Mouse (Mus musculus) limb, embryonic 14.5 days (tissue): ENCODE measurements around the gene Arhgef10l. TPM values are rescaled to one million over a fixed set of nuclear protein-coding genes. Genes with fewer than 3 reads are reported as not detected.

Experiments
- ATAC-seq: fragments of 200-750 bp; cut with Nextera tagmentation; 2 replicates; pipeline ENCODE4 v1.8.0; 2017; ENCODE audit warnings: low read depth, moderate number of reproducible peaks, moderate TSS enrichment; ENCODE audit not compliant: low FRiP score
- DNase-seq: peaks from one replicate; pipeline ENCODE4 v3.0.0-alpha.2; 2015; ENCODE audit warnings: low spot score
- H3K27ac ChIP-seq: fragments of 300-500 bp; sonication (generic); replicated peaks from 2 replicates; pipeline ENCODE4 v1.5.1; 2014; ENCODE audit warnings: low read depth, mild to moderate bottlenecking, low read length, moderate library complexity, mixed read lengths
- H3K27me3 ChIP-seq: fragments of 300-500 bp; sonication (generic); 2 replicates; pipeline ENCODE4 v1.6.1; 2014; ENCODE audit warnings: low read length, mixed read lengths; ENCODE audit not compliant: control insufficient read depth, insufficient read depth
- H3K36me3 ChIP-seq: fragments of 300-500 bp; sonication (generic); 2 replicates; pipeline ENCODE4 v1.6.1; 2014; ENCODE audit warnings: mild to moderate bottlenecking, low read length, moderate library complexity, mixed read lengths; ENCODE audit not compliant: control insufficient read depth, insufficient read depth
- H3K4me1 ChIP-seq: fragments of 300-500 bp; sonication (generic); 2 replicates; pipeline ENCODE4 v1.6.1; 2014; ENCODE audit warnings: antibody characterized with exemption, low read length, mixed read lengths; ENCODE audit not compliant: control insufficient read depth, insufficient read depth
- H3K4me2 ChIP-seq: fragments of 300-500 bp; sonication (generic); replicated peaks from 2 replicates; pipeline ENCODE4 v1.6.1; 2014; ENCODE audit warnings: low read depth, mild to moderate bottlenecking, low read length, moderate library complexity; ENCODE audit not compliant: severe bottlenecking
- H3K4me3 ChIP-seq: fragments of 300-500 bp; sonication (generic); replicated peaks from 2 replicates; pipeline ENCODE4 v1.5.1; 2014; ENCODE audit warnings: low read length
- H3K9ac ChIP-seq: fragments of 300-500 bp; sonication (generic); 2 replicates; pipeline ENCODE4 v1.6.1; 2014; ENCODE audit warnings: mild to moderate bottlenecking, low read depth, low read length, moderate library complexity; ENCODE audit not compliant: severe bottlenecking
- H3K9me3 ChIP-seq: fragments of 300-500 bp; sonication (generic); 2 replicates; pipeline ENCODE4 v1.6.1; 2016; ENCODE audit warnings: low read length; ENCODE audit not compliant: control insufficient read depth
- POLR2A ChIP-seq: fragments of 200-500 bp; IDR thresholded peaks from 2 replicates; pipeline ENCODE4 v1.8.0; 2012; ENCODE audit warnings: inconsistent platforms, mild to moderate bottlenecking, moderate library complexity, borderline replicate concordance; ENCODE audit not compliant: insufficient read depth, insufficient read length; ENCODE audit errors: extremely low read depth
- WGBS: fragments of 180-500 bp; shearing (Covaris S2); extraction: QIAGEN DNeasy Blood & Tissue Kit; methylation state at CpG from one replicate; pipeline ENCODE4 v1.1.7; 2014; 5-methylcytosine and 5-hydroxymethylcytosine counted together
- polyA plus RNA-seq, 2 experiments: library from polyadenylated mRNA; depleted of rRNA in 1 of 2; stranded (reverse) in 1 of 2; unstranded in 1 of 2; fragments of >200 nt; fragmentation: Nextera tagmentation in 1 of 2; extraction: Ambion mirVana in 1 of 2; gene quantifications; 2 replicates each; pipeline versions ENCODE4 v1.2.1 to v1.2.3; 2012 to 2014

Gene Arhgef10l
- polyA plus RNA-seq, 2 experiments = 13.7 to 19.5 TPM

- H3K9me3 ChIP-seq = no peaks in the 10 kb centered on the region
- H3K9ac ChIP-seq = no peak overlapping the region
- H3K4me3 ChIP-seq = no peak overlapping the region
- no peak for TF ChIP-seq POLR2A
- ATAC-seq (no peak), DNase-seq (peak; percentile 8)
- no peaks in the 10 kb centered on the region for H3K4me1 ChIP-seq
- WGBS = 66% methylated on average over 3 of the region's 4 CpGs
- no peak overlapping the region for H3K27ac ChIP-seq
- no peak overlapping the region for H3K4me2 ChIP-seq
- no peaks in the 10 kb centered on the region for H3K27me3 ChIP-seq
- H3K36me3 ChIP-seq = peaks cover 44% of the 10 kb centered on the region
These were observed 152.0 kb downstream of the Arhgef10l start for GRCm38 (mm10) chr4:140513797-140514196.

- Histone ChIP-seq H3K4me1 (no peaks in the 10 kb centered on the region), H3K27me3 (no peaks in the 10 kb centered on the region), H3K9ac (no peak overlapping the region), H3K27ac (no peak overlapping the region), H3K4me3 (no peak overlapping the region), H3K36me3 (peaks cover 17% of the 10 kb centered on the region), H3K9me3 (no peaks in the 10 kb centered on the region), H3K4me2 (no peak overlapping the region)
- ATAC-seq (no peak), DNase-seq (no peak)
- TF ChIP-seq POLR2A = no peak
These were observed 156.0 kb downstream of the Arhgef10l start for GRCm38 (mm10) chr4:140509856-140510255.

- no peak for TF ChIP-seq POLR2A
- 38% methylated on average over 15 of the region's 15 CpGs for WGBS
- Histone ChIP-seq H3K9me3 (no peaks in the 10 kb centered on the region), H3K4me2 (no peak overlapping the region), H3K4me3 (no peak overlapping the region), H3K27ac (no peak overlapping the region), H3K36me3 (no peaks in the 10 kb centered on the region), H3K4me1 (no peaks in the 10 kb centered on the region), H3K27me3 (no peaks in the 10 kb centered on the region), H3K9ac (no peak overlapping the region)
- ATAC-seq = no peak
- DNase-seq = no peak
These were observed 158.6 kb downstream of the Arhgef10l start for GRCm38 (mm10) chr4:140507172-140507714.

GRCm38 (mm10) chr4:140505608-140506002, 160.2 kb downstream of the Arhgef10l start:
- Histone ChIP-seq H3K36me3 (no peaks in the 10 kb centered on the region), H3K9ac (no peak overlapping the region), H3K27ac (no peak overlapping the region), H3K9me3 (no peaks in the 10 kb centered on the region), H3K27me3 (no peaks in the 10 kb centered on the region), H3K4me1 (no peaks in the 10 kb centered on the region), H3K4me3 (no peak overlapping the region), H3K4me2 (no peak overlapping the region)
- DNase-seq = no peak
- TF ChIP-seq POLR2A = no peak
- ATAC-seq = no peak
- 92% methylated on average over 3 of the region's 3 CpGs for WGBS

DNA sequence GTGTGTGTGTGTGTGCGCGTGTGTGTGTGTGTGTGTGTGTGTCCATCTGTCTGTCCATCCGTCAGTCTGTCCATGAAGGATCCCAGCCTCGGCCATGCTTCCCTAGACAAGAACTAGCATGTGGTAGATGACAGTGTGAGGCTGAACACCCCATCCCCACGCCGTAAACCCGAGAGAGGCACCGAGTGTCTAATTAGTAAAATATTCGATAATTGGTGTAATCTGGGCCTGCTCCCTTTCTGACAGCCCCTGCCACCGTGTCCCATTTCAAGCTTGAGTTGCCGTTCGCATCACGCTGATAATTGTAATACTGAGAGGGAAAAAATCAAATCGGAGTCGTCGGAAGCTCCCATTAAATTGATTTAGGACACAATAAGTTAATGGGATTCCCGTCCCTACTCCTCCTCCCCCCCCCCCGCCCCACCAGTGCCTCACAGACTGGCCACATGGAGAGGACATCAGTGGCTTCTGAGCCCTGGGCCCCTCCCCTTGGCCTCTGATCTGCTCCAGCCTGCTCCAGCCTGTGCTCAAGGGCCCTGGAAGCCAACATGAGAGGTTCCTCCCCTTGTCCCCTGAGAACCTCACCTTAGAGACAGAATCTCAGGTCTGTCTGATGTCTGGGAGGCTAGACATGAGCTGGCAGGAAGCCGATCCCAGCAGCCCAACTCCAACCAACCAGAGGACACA, 160.7 kb downstream of the Arhgef10l start:
- Histone ChIP-seq H3K27ac (no peak overlapping the region), H3K36me3 (no peaks in the 10 kb centered on the region), H3K9ac (no peak overlapping the region), H3K4me2 (no peak overlapping the region), H3K9me3 (no peaks in the 10 kb centered on the region), H3K4me3 (no peak overlapping the region), H3K4me1 (no peaks in the 10 kb centered on the region), H3K27me3 (no peaks in the 10 kb centered on the region)
- TF ChIP-seq POLR2A = no peak
- no peak for DNase-seq
- no peak for ATAC-seq
- WGBS = 41% methylated on average over 19 of the region's 19 CpGs
